ENCODE assay signal across 17 mouse cellular contexts in the genomic region with DNA sequence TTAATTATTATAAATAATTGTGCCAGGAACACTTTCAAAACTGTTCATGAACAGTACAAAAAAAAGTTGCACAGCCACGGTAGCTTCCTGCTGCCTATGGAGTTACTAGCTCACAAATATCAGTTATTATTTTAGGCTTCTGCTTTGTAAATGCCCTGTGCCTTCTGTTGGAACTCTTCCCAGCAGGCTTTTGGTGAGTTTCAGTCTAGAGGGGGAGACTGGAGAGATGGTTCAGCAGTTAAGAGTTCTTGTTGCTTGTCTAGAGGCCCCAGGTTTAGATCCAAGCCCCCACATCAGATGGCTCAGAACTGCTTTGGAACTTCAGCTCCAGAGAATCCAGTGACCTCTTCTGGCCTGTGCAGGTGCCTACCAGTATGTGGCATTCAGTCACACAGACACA. TPM values are rescaled to one million over a fixed set of nuclear protein-coding genes. Genes with fewer than 3 reads are reported as not detected.
A peak's percentile ranks its signal among the peaks of the same experiment; 100 is the strongest.
DNase-seq lines count a peak whose midpoint lies in the region.
"Had no signal": no experiment of that assay in that cellular context is flagged by ENCODE, and none has a peak within 500 bp of the region (broad histone marks: within the 10 kb centered on the region; RNA-seq: fewer than 3 reads in every experiment).

No protein-coding gene starts in this region.

- no peaks in the 10 kb centered on the region for H3K9me3 ChIP-seq in embryonic facial prominence, embryonic 10.5 days
- H3K9me3 ChIP-seq: embryonic facial prominence, embryonic 12.5 days; forebrain, embryonic 13.5 days; forebrain, embryonic 15.5 days had no signal

- H3K4me1 ChIP-seq in brown adipose tissue, adult 24 weeks (ENCODE audit: control insufficient read depth, insufficient read depth, insufficient read length, low read length): no peaks in the 10 kb centered on the region
- H3K4me1 ChIP-seq in embryonic facial prominence, embryonic 10.5 days: no peaks in the 10 kb centered on the region
- H3K4me1 ChIP-seq: embryonic facial prominence, embryonic 12.5 days; forebrain, embryonic 13.5 days; forebrain, embryonic 15.5 days had no signal

- peak overlapping the region; percentile 83 for H3K27ac ChIP-seq in brown adipose tissue, adult 24 weeks (replicated peaks; ENCODE audit: low read depth, low read length)
- H3K27ac ChIP-seq in embryonic facial prominence, embryonic 10.5 days (replicated peaks): no peak overlapping the region
- H3K27ac ChIP-seq: embryonic facial prominence, embryonic 12.5 days; forebrain, embryonic 13.5 days; forebrain, embryonic 15.5 days had no signal

- DNase-seq in heart, adult 11 months: peak; percentile 76
- DNase-seq in heart, adult 9 months (ENCODE audit: low spot score in 2 of 2): no peak
- DNase-seq in adipocyte (ENCODE audit: low spot score): peak; percentile 74
- no peak for DNase-seq in embryonic facial prominence, embryonic 10.5 days (ENCODE audit: low spot score)
- DNase-seq: adrenal gland, adult 8-10 months; cerebellum, adult 11 months; cerebellum, adult 18-20 months; cerebellum, adult 8-10 months; cerebellum, adult 9-11 months; cerebellum, postnatal 14 days; cerebellum, postnatal 36 days; embryo, embryonic 11 days; forebrain, postnatal 0 days had no signal

- no peak overlapping the region for H3K4me3 ChIP-seq in brown adipose tissue, adult 24 weeks (ENCODE audit: insufficient read depth, low read depth, low read length)
- no peak overlapping the region for H3K4me3 ChIP-seq in embryonic facial prominence, embryonic 10.5 days
- H3K4me3 ChIP-seq: embryonic facial prominence, embryonic 12.5 days; forebrain, embryonic 13.5 days; forebrain, embryonic 15.5 days had no signal

- no peaks in the 10 kb centered on the region for H3K27me3 ChIP-seq in embryonic facial prominence, embryonic 10.5 days (replicated peaks; ENCODE audit: low read depth, poor library complexity, severe bottlenecking)
- H3K27me3 ChIP-seq: embryonic facial prominence, embryonic 12.5 days; forebrain, embryonic 13.5 days; forebrain, embryonic 15.5 days had no signal

- no peaks in the 10 kb centered on the region for H3K36me3 ChIP-seq in embryonic facial prominence, embryonic 10.5 days (replicated peaks)
- H3K36me3 ChIP-seq: embryonic facial prominence, embryonic 12.5 days; forebrain, embryonic 15.5 days had no signal

- WGBS in embryonic facial prominence, embryonic 10.5 days: 86% methylated on average over 1 of the region's 1 CpGs

RNA-seq across cellular contexts. Expression of a gene that starts 37.1 kb away (rescaled TPM):
- polyA plus RNA-seq in brown adipose tissue, adult 24 weeks (2012; ENCODE audit: insufficient read depth, insufficient read length, missing spikeins): 5.0 and 7.6 TPM in 2 replicates
- polyA plus RNA-seq in embryonic facial prominence, embryonic 10.5 days (2016; fragmentation: Nextera tagmentation; extraction: Ambion mirVana): 0.06 TPM in 1 of 2 replicates, not detected in the other

Comparison
In these comparisons a context has a peak if more than half of its experiments do, and no peak if none do; other contexts are left out.
1. DNase-seq: peak in heart, adult 11 months (single experiment) and adipocyte (single experiment); none in heart, adult 9 months (0 of 2) and embryonic facial prominence, embryonic 10.5 days (single experiment).